25 mouse cellular contexts compared by ENCODE assay signal in the genomic region with DNA sequence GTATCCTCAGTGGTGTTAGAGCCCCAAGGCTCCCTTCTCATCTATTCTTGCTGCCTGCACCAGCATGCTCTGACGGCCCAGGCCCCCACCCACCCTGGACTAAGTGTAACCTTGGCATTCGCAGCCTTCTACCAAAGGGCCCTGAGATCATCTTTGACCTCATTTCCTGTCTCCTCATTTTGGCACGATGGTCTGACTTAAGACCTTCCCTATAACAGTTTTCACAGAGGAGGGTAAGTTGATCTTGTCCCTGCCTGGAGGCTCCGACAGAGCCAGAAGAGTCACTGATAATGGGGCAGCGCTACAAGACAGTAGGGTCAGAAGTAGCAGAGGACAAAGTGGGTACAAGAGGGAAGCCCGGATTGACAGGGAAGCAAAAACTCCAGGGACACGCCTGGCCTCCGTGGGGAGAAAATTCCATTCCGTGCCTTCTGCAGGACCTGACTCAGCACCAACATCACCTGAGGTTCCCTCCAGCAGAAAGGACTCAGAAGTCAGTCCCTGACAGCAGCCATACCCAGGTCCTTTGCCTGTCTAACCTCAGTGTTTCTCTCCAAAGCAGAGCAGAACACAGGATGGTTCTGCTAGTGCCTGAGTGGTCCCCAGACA. TPM values are rescaled to one million over a fixed set of nuclear protein-coding genes. Genes with fewer than 3 reads are reported as not detected.
DNase-seq lines count a peak whose midpoint lies in the region; ATAC-seq lines count a peak whose summit lies in the region.
"Had no signal": no experiment of that assay in that cellular context is flagged by ENCODE, and none has a peak within 500 bp of the region (broad histone marks: within the 10 kb centered on the region; RNA-seq: fewer than 3 reads in every experiment).

No protein-coding gene starts in this region.

- no peak for ATAC-seq in megakaryocyte progenitor cell, adult 5-6 weeks (replicated peaks; ENCODE audit: poor library complexity)
- ATAC-seq: forebrain, embryonic 14.5 days; hindbrain, postnatal 0 days had no signal

- DNase-seq in adrenal gland, adult 2 months = peak; percentile 31
- no peak for DNase-seq in adrenal gland, postnatal 36 days
- peak; percentile 88 for DNase-seq in heart, adult 11 months
- no peak for DNase-seq in heart, postnatal 14 days
- DNase-seq in 3T3-L1 (ENCODE audit: low read depth, low spot score) = peak; percentile 12
- peak; percentile 80 for DNase-seq in skeletal muscle tissue, adult 2 months (ENCODE audit: low read depth, low spot score)
- DNase-seq: cerebellum, adult 11 months; cerebellum, adult 8-10 months; cerebellum, postnatal 14 days; embryo, embryonic 11 days had no signal

- intact Hi-C loops in heart, postnatal 14 days (cut with DNase I) = no loop called here

RNA-seq across cellular contexts. Expression of gene Ucp3, which starts 1.2 kb away (rescaled TPM):
- 10 to 100 TPM; 22.7 to 58.7 TPM for total RNA-seq in adrenal gland, adult 2 months (2021)
- polyA plus RNA-seq in adrenal gland, adult 2 months (2012; rRNA removed) = 17.0 and 35.6 TPM in 2 replicates
- total RNA-seq in adrenal gland, postnatal 36 days (2021) = 10 to 100 TPM; 14.6 to 29.8 TPM
- 10 to 100 TPM; 50.0 to 74.5 TPM for total RNA-seq in heart, postnatal 14 days (2021)
- total RNA-seq in megakaryocyte progenitor cell, adult 5-6 weeks (2015) = 0.15 TPM in 1 of 2 replicates, not detected in the other
- total RNA-seq in megakaryocyte progenitor cell, adult 5-6 weeks (2017) = not detected in 2 replicates
- total RNA-seq: common myeloid progenitor, adult 5-6 weeks; hematopoietic stem cell, adult 5-6 weeks; MEL had no signal
- polyA plus RNA-seq: C2C12; embryonic facial prominence, embryonic 11.5 days; erythroblast, embryonic 14.5 days; forebrain, embryonic 10.5 days; forebrain, embryonic 14.5 days; hindbrain, embryonic 13.5 days; intestine, embryonic 14.5 days had no signal

RNA-seq across cellular contexts. Expression of gene Ucp2, which starts 19.2 kb away (rescaled TPM):
- 100 to 1,000 TPM; 187 to 254 TPM for total RNA-seq in adrenal gland, adult 2 months (2021)
- polyA plus RNA-seq in adrenal gland, adult 2 months (2012; rRNA removed) = 315 and 432 TPM in 2 replicates
- 100 to 1,000 TPM; 187 to 302 TPM for total RNA-seq in adrenal gland, postnatal 36 days (2021)
- total RNA-seq in heart, postnatal 14 days (2021) = 100 to 1,000 TPM; 781 to 850 TPM
- total RNA-seq in megakaryocyte progenitor cell, adult 5-6 weeks (2015) = 208 and 232 TPM in 2 replicates
- total RNA-seq in megakaryocyte progenitor cell, adult 5-6 weeks (2017) = 90.4 and 97.3 TPM in 2 replicates

RNA-seq across cellular contexts. Expression of gene Dnajb13, which starts 40.8 kb away (rescaled TPM):
- total RNA-seq in adrenal gland, adult 2 months (2021) = under 1 TPM; 0.17 to 0.24 TPM
- polyA plus RNA-seq in adrenal gland, adult 2 months (2012; rRNA removed) = 0.20 TPM in 1 of 2 replicates, not detected in the other
- under 1 TPM in 1 of 2 experiments, not detected in 1; 0.33 TPM for total RNA-seq in adrenal gland, postnatal 36 days (2021)
- not detected for total RNA-seq in heart, postnatal 14 days (2021)
- total RNA-seq in megakaryocyte progenitor cell, adult 5-6 weeks (2015) = not detected in 2 replicates
- 0.17 TPM in 1 of 2 replicates, not detected in the other for total RNA-seq in megakaryocyte progenitor cell, adult 5-6 weeks (2017)
- total RNA-seq: gastrocnemius, postnatal 14 days; heart, postnatal 10 days had no signal
- polyA plus RNA-seq: erythroblast, embryonic 14.5 days; heart, embryonic 14.5 days had no signal

Comparison
In these comparisons a context has a peak if more than half of its experiments do, and no peak if none do; other contexts are left out.
1. DNase-seq: peak in adrenal gland, adult 2 months (single experiment), heart, adult 11 months (single experiment), 3T3-L1 (single experiment) and skeletal muscle tissue, adult 2 months (single experiment); none in adrenal gland, postnatal 36 days (0 of 2) and heart, postnatal 14 days (0 of 2).
2. RNA of gene Ucp3, which starts 1.2 kb away (total RNA-seq): 50.0 to 74.5 TPM in heart, postnatal 14 days, 22.7 to 58.7 TPM in adrenal gland, adult 2 months and 14.6 to 29.8 TPM in adrenal gland, postnatal 36 days; 0.15 TPM in megakaryocyte progenitor cell, adult 5-6 weeks; every median in the first group is over 10 times any median in the second.